Mouse (Mus musculus) myocyte (in vitro differentiated cells): ENCODE data around the gene Ksr2. TPM values are rescaled to one million over a fixed set of nuclear protein-coding genes. Genes with fewer than 3 reads are reported as not detected.
A peak's percentile ranks its signal among the peaks of the same experiment; 100 is the strongest.

Source experiments
- H3K27me3 ChIP-seq: one replicate; pipeline ENCODE4 v1.6.1; 2011; ENCODE audit not compliant: control insufficient read depth, insufficient read depth, insufficient read length
- H3K36me3 ChIP-seq: one replicate; pipeline ENCODE4 v1.6.1; 2011; ENCODE audit not compliant: control insufficient read depth, insufficient read depth
- H3K4me2 ChIP-seq: one replicate; pipeline ENCODE4 v1.6.1; 2011; ENCODE audit warnings: low read depth, control low read depth
- H3K4me3 ChIP-seq: one replicate; pipeline ENCODE4 v1.5.1; 2011; ENCODE audit warnings: mild to moderate bottlenecking, control low read depth, moderate library complexity
- H3K79me2 ChIP-seq: one replicate; pipeline ENCODE4 v1.6.1; 2011; ENCODE audit not compliant: control insufficient read depth, insufficient read depth
- H3ac ChIP-seq: one replicate; pipeline ENCODE4 v1.6.1; 2011; ENCODE audit not compliant: control insufficient read depth, insufficient read length
- CEBPB ChIP-seq: IDR thresholded peaks from 2 replicates; pipeline ENCODE4 v1.6.1; 2011; ENCODE audit warnings: mild to moderate bottlenecking, moderate library complexity; ENCODE audit not compliant: poor library complexity, insufficient read depth, severe bottlenecking
- E2F4 ChIP-seq: IDR thresholded peaks from one replicate; pipeline ENCODE4 v1.6.1; 2011; ENCODE audit warnings: mild to moderate bottlenecking, control low read depth, moderate library complexity; ENCODE audit not compliant: insufficient read depth
- MAX ChIP-seq: IDR thresholded peaks from one replicate; pipeline ENCODE4 v1.6.1; 2011; ENCODE audit warnings: low read depth, mild to moderate bottlenecking, control low read depth
- MYOD1 ChIP-seq, 3 experiments: IDR thresholded peaks; one replicate each; pipeline ENCODE4 v1.6.1; 2011; ENCODE audit warnings: control low read depth in 2 of 3, low read depth in 2 of 3, mild to moderate bottlenecking in 2 of 3, moderate library complexity in 1 of 3; ENCODE audit not compliant: insufficient read length in 2 of 3, control insufficient read depth in 1 of 3
- MYOG ChIP-seq, 3 experiments: IDR thresholded peaks; one replicate each; pipeline ENCODE4 v1.6.1; 2011; ENCODE audit warnings: control low read depth in 2 of 3, low read depth in 2 of 3, mild to moderate bottlenecking in 2 of 3; ENCODE audit not compliant: insufficient read length in 2 of 3, control insufficient read depth in 1 of 3, insufficient read depth in 1 of 3
- POLR2A ChIP-seq: IDR thresholded peaks from one replicate; pipeline ENCODE4 v1.6.1; 2011; ENCODE audit warnings: low read depth, mild to moderate bottlenecking, control low read depth, moderate library complexity; ENCODE audit not compliant: insufficient read length
- POLR2AphosphoS2 ChIP-seq: IDR thresholded peaks from one replicate; pipeline ENCODE4 v1.6.1; 2011; ENCODE audit warnings: low read depth, control low read depth; ENCODE audit not compliant: insufficient read length
- REST ChIP-seq: IDR thresholded peaks from one replicate; pipeline ENCODE4 v1.6.1; 2011; ENCODE audit warnings: mild to moderate bottlenecking, control low read depth, moderate library complexity; ENCODE audit not compliant: insufficient read depth, insufficient read length
- SRF ChIP-seq: IDR thresholded peaks from one replicate; pipeline ENCODE4 v1.6.1; 2011; ENCODE audit warnings: low read depth; ENCODE audit not compliant: control insufficient read depth, insufficient read length
- TCF12 ChIP-seq: IDR thresholded peaks from one replicate; pipeline ENCODE4 v1.6.1; 2011; ENCODE audit warnings: mild to moderate bottlenecking, control low read depth; ENCODE audit not compliant: poor library complexity, insufficient read depth, severe bottlenecking
- TCF3 ChIP-seq: IDR thresholded peaks from one replicate; pipeline ENCODE4 v1.6.1; 2011; ENCODE audit warnings: low read depth, control low read depth; ENCODE audit not compliant: insufficient read length
- USF1 ChIP-seq: IDR thresholded peaks from one replicate; pipeline ENCODE4 v1.6.1; 2011; ENCODE audit warnings: low read depth, mild to moderate bottlenecking, control low read depth, moderate library complexity
- polyA plus RNA-seq: library from polyadenylated mRNA; unstranded; fragments of >200 nt; fragmentation: generic; extraction: Trizol; gene quantifications from one replicate; pipeline ENCODE4 v1.2.1, GENCODE M21; 2012; ENCODE audit warnings: missing spikeins

Ksr2 gene
- polyA plus RNA-seq, 1 experiment = 0.02 TPM

- no peak overlapping the region for H3K4me2 ChIP-seq
- H3K27me3 ChIP-seq = no peaks in the 10 kb centered on the region
- TF ChIP-seq REST (no peak), MYOG (IDR thresholded peaks at IDR 0.05; ENCODE audit: control insufficient read depth in 1 of 3, insufficient read depth in 1 of 3, insufficient read length in 2 of 3, low read depth in 2 of 3) (no peak), TCF12 (no peak), CEBPB (no peak), E2F4 (no peak), POLR2AphosphoS2 (no peak)
- no peaks in the 10 kb centered on the region for H3K79me2 ChIP-seq
- H3K4me3 ChIP-seq = no peak overlapping the region
- H3ac ChIP-seq = no peak overlapping the region
- peaks cover 8% of the 10 kb centered on the region for H3K36me3 ChIP-seq
These were observed 32.0 kb upstream of the Ksr2 start for GRCm38 (mm10) chr5:117381785-117382184.

GRCm38 (mm10) chr5:117383198-117383597 is 30.6 kb upstream of the Ksr2 start:
- H3K79me2 ChIP-seq = peaks cover 3% of the 10 kb centered on the region
- H3K36me3 ChIP-seq = peaks cover 8% of the 10 kb centered on the region
- H3K4me2 ChIP-seq = no peak overlapping the region
- TF ChIP-seq REST (no peak), MYOD1 (IDR thresholded peaks at IDR 0.05; ENCODE audit: control insufficient read depth in 1 of 3, insufficient read length in 2 of 3, low read depth in 2 of 3) (no peak), POLR2AphosphoS2 (peak; percentile 10)
- H3K4me3 ChIP-seq = no peak overlapping the region
- H3K27me3 ChIP-seq = no peaks in the 10 kb centered on the region
- H3ac ChIP-seq = no peak overlapping the region

DNA sequence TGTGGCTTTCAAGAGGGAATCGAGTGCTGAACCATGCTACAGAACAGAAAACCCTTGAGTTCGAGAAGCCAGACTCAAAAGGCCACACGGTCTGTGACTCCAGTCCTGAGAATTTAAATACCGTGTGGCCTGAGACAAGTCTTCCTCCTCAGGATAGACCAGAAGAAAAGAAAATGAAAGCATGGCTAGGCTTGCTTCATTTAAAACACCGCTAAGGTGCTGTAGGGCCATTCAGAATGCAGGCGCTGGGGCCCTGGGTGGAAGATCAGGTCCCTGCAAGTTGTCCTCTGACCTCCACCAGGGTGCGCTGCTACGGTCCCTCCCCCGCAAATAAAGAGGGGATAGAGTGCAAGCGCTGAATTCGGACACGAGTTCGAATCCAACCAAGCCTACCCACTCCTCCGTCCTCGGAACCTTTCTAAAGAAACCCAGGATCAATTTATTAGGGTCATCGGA is 25.5 kb upstream of the Ksr2 start:
- Histone ChIP-seq H3K79me2 (peaks cover 8% of the 10 kb centered on the region), H3ac (peak overlapping the region; percentile 20), H3K36me3 (peaks cover 4% of the 10 kb centered on the region), H3K4me3 (peak overlapping the region; percentile 52), H3K4me2 (peak overlapping the region; percentile 75), H3K27me3 (no peaks in the 10 kb centered on the region)
- no peak for TF ChIP-seq POLR2AphosphoS2
- no peak for TF ChIP-seq POLR2A
- TF ChIP-seq TCF3 = no peak
- no peak for TF ChIP-seq CEBPB
- TF ChIP-seq SRF = no peak
- TF ChIP-seq MYOD1 (IDR thresholded peaks at IDR 0.05; ENCODE audit: control insufficient read depth in 1 of 3, insufficient read length in 2 of 3, low read depth in 2 of 3) = no peak
- TF ChIP-seq USF1 = no peak

DNA sequence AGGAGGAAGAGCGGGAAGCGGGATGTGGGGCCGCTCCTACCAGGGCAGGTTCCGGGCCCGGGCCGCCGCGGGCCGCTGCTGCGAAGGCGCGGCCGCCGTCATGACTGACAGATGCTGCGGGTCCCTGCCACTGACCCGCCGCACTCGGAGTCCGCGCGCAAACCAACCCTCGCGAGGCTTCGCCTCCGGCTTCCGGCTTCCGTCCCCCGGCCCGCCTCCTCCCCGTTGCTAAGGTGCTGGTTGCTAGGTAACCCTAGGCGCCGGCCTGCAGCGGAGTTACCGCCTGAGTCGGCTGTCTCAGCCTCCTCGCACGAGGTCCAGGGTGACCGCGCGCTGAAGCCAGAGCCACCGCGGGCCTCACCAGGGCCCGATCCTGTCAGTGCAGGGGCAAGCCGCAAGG is 24.9 kb upstream of the Ksr2 start, which contains the start of gene Rfc5:
Gene Rfc5 (minus strand): TSS at position 171 of the 400 bp plus-strand sequence.
- peak within 1 kb of the TSS; percentile 92 for H3K4me2 ChIP-seq
- peaks cover 4% of the 10 kb centered on the region for H3K36me3 ChIP-seq
- TF ChIP-seq TCF12 = no peak
- TF ChIP-seq MYOG (IDR thresholded peaks at IDR 0.05; ENCODE audit: control insufficient read depth in 1 of 3, insufficient read depth in 1 of 3, insufficient read length in 2 of 3, low read depth in 2 of 3) = peak in 1 of 3 experiments; percentile 20
- TF ChIP-seq POLR2AphosphoS2 = peak; percentile 56
- no peak for TF ChIP-seq MYOD1 (IDR thresholded peaks at IDR 0.05; ENCODE audit: control insufficient read depth in 1 of 3, insufficient read length in 2 of 3, low read depth in 2 of 3)
- no peak for TF ChIP-seq REST
- peak; percentile 84 for TF ChIP-seq E2F4
- peak; percentile 72 for TF ChIP-seq POLR2A
- no peak for TF ChIP-seq SRF
- no peak for TF ChIP-seq USF1
- TF ChIP-seq CEBPB = no peak
- TF ChIP-seq TCF3 = no peak
- TF ChIP-seq MAX = no peak
- no peaks in the 10 kb centered on the region for H3K27me3 ChIP-seq
- peak within 1 kb of the TSS; percentile 52 for H3K4me3 ChIP-seq
- peaks cover 8% of the 10 kb centered on the region for H3K79me2 ChIP-seq
- H3ac ChIP-seq = peak within 1 kb of the TSS; percentile 20

DNA sequence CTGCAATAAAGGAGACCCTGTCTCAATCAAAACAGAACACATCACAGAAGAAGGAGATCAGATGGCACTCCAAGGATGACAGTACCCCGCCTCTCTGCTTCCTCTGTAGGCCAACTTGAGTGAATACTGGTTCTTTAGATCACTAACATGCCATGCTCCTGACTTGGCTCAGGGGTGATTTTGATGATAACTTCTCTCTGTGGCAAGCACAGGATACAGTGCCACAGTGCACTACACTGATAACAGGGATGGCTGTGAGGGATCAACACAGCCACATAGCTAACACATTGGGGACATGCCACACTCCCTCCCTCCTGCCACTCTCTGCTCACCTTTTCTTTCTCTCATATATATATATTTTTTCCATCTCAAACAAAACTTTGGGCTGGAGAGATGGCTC is 22.9 kb upstream of the Ksr2 start:
- TF ChIP-seq E2F4 (no peak), MYOD1 (IDR thresholded peaks at IDR 0.05; ENCODE audit: control insufficient read depth in 1 of 3, insufficient read length in 2 of 3, low read depth in 2 of 3) (no peak), TCF12 (no peak), MAX (no peak), REST (no peak), USF1 (no peak), POLR2A (no peak), SRF (no peak), CEBPB (no peak), POLR2AphosphoS2 (no peak), TCF3 (no peak), MYOG (IDR thresholded peaks at IDR 0.05; ENCODE audit: control insufficient read depth in 1 of 3, insufficient read depth in 1 of 3, insufficient read length in 2 of 3, low read depth in 2 of 3) (no peak)
- H3ac ChIP-seq = no peak overlapping the region
- H3K4me2 ChIP-seq = no peak overlapping the region
- no peaks in the 10 kb centered on the region for H3K36me3 ChIP-seq
- peaks cover 8% of the 10 kb centered on the region for H3K79me2 ChIP-seq
- peaks cover 11% of the 10 kb centered on the region for H3K27me3 ChIP-seq
- no peak overlapping the region for H3K4me3 ChIP-seq
